Mouse (Mus musculus) cortical plate, adult 2 months (tissue): ENCODE results near the gene Ubl7.

Experiments
- CTCF ChIP-seq: fragments of 200-500 bp; IDR thresholded peaks from 2 replicates; pipeline ENCODE4 v1.5.1; 2011; ENCODE audit warnings: mild to moderate bottlenecking, control low read depth, low read length; ENCODE audit not compliant: insufficient read depth; ENCODE audit errors: extremely low read depth
- POLR2A ChIP-seq: fragments of 200-500 bp; IDR thresholded peaks from 2 replicates; pipeline ENCODE4 v1.6.1; 2011; ENCODE audit warnings: mild to moderate bottlenecking, low read length, control low read depth; ENCODE audit not compliant: insufficient read depth; ENCODE audit errors: extremely low read depth

DNA sequence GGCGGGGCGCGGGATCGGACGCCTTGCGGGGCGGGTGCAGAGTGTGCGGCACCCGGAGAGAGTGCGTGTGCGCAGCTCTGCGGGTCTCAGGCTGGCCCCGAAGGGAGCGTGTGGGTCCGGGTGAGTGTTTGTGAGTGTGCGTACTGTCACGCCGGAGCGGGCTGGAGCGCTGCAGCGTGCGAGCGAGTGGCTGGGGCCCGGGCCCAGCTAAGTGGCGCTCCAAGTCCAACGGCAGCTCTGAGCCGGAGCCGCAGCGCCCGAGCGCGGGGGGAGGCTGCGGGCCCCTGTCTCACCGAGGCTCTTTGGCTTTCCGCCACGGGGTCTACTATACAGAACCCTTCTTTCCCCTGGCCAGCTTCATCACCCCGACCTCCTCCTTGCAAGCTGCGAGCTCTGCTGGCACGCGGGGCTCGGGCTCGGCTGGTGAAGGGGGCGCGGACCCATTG lies 29.6 kb downstream of the Ubl7 start:
- TF ChIP-seq POLR2A (no peak), CTCF (no peak)
